ENCODE assay signal across 9 mouse cellular contexts in the genomic region with DNA sequence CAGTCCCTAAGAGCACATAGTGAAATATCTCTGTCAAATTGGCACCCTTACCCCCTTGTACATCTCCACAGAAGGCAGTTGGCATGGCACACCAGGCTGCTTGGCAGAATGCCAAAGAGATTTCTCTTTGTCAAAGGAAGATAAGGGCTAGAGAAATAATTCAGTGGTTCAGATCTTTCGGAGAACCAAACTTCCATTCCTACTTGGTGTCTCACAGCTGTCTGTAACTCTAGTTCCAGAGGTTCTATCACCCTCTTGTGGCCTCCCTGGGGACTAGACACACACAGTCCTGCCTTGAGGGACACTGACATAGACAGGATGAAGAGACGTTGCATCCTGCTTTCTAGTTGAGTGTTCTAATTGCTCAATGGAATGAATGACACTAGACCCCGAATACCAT. TPM values are rescaled to one million over a fixed set of nuclear protein-coding genes. Genes with fewer than 3 reads are reported as not detected.
DNase-seq lines count a peak whose midpoint lies in the region; ATAC-seq and TF ChIP-seq lines count a peak whose summit lies in the region.
"Had no signal": no experiment of that assay in that cellular context is flagged by ENCODE, and none has a peak within 500 bp of the region (broad histone marks: within the 10 kb centered on the region; RNA-seq: fewer than 3 reads in every experiment).

No protein-coding gene starts in this region.

- no peak overlapping the region for H3K27ac ChIP-seq in heart, embryonic 11.5 days (ENCODE audit: low read depth, low read length)
- no peak overlapping the region for H3K27ac ChIP-seq in heart, embryonic 10.5 days
- H3K27ac ChIP-seq in CH12.LX (ENCODE audit: insufficient read depth, low read depth): no peak overlapping the region
- H3K27ac ChIP-seq in midbrain, embryonic 11.5 days (ENCODE audit: low read depth, low read length): no peak overlapping the region

- no peaks in the 10 kb centered on the region for H3K36me3 ChIP-seq in heart, embryonic 11.5 days (ENCODE audit: control insufficient read depth, insufficient read depth, low read length)
- no peaks in the 10 kb centered on the region for H3K36me3 ChIP-seq in heart, embryonic 10.5 days
- no peaks in the 10 kb centered on the region for H3K36me3 ChIP-seq in CH12.LX (replicated peaks in 1 of 2; ENCODE audit: control insufficient read depth in 1 of 2, insufficient read depth in 1 of 2, low read length in 1 of 2)
- no peaks in the 10 kb centered on the region for H3K36me3 ChIP-seq in midbrain, embryonic 11.5 days (ENCODE audit: control insufficient read depth, insufficient read depth, low read length)

- no peak for TF ChIP-seq EP300 in CH12.LX (IDR thresholded peaks at IDR 0.05; ENCODE audit: low read length)

- no peaks in the 10 kb centered on the region; the same call in 1 of the 2 replicates for H3K4me1 ChIP-seq in heart, embryonic 11.5 days (ENCODE audit: control insufficient read depth, insufficient read depth, low read length)
- peaks cover 7% of the 10 kb centered on the region; the same call in 1 of the 2 replicates for H3K4me1 ChIP-seq in heart, embryonic 10.5 days
- H3K4me1 ChIP-seq in CH12.LX (ENCODE audit: control insufficient read depth in 1 of 2, insufficient read depth in 2 of 2): no peaks in the 10 kb centered on the region
- peaks cover 11% of the 10 kb centered on the region for H3K4me1 ChIP-seq in midbrain, embryonic 11.5 days (ENCODE audit: control insufficient read depth, insufficient read depth, low read length)

- H3K27me3 ChIP-seq in heart, embryonic 11.5 days (ENCODE audit: control insufficient read depth, insufficient read depth, low read length): peaks cover 10% of the 10 kb centered on the region; the same call in 1 of the 2 replicates
- 0 out of 2 replicates have a peak, but pooled peaks cover 7% of the 10 kb centered on the region for H3K27me3 ChIP-seq in heart, embryonic 10.5 days (ENCODE audit: insufficient read depth, poor library complexity, severe bottlenecking)
- no peaks in the 10 kb centered on the region for H3K27me3 ChIP-seq in CH12.LX (replicated peaks)
- no peaks in the 10 kb centered on the region for H3K27me3 ChIP-seq in midbrain, embryonic 11.5 days (ENCODE audit: control insufficient read depth, insufficient read depth, low read length)

- intact Hi-C loops in heart, postnatal 10 days (cut with DNase I): no loop called here

- no peak overlapping the region for H3K9ac ChIP-seq in heart, embryonic 11.5 days (ENCODE audit: low read depth, low read length)
- H3K9ac ChIP-seq in CH12.LX (ENCODE audit: insufficient read depth, low read depth): no peak overlapping the region
- H3K9ac ChIP-seq in midbrain, embryonic 11.5 days (ENCODE audit: low read length): no peak overlapping the region

- no peaks in the 10 kb centered on the region for H3K9me3 ChIP-seq in heart, embryonic 11.5 days (replicated peaks; ENCODE audit: control insufficient read depth, low read length)
- H3K9me3 ChIP-seq in heart, embryonic 10.5 days: no peaks in the 10 kb centered on the region
- no peaks in the 10 kb centered on the region for H3K9me3 ChIP-seq in CH12.LX (replicated peaks; ENCODE audit: low read length)
- no peaks in the 10 kb centered on the region for H3K9me3 ChIP-seq in midbrain, embryonic 11.5 days (ENCODE audit: control insufficient read depth, low read length)

- no peak for DNase-seq in heart, embryonic 10.5 days (ENCODE audit: low spot score)
- DNase-seq in CH12.LX (ENCODE audit: extremely low read depth): peak; percentile 37
- DNase-seq in brain, adult 2 months (ENCODE audit: low read depth, low spot score): peak; percentile 11
- peak; percentile 5 to 20 for DNase-seq in heart, postnatal 10 days
- peak; percentile 6 for DNase-seq in lung, postnatal 25 days (ENCODE audit: low spot score)
- DNase-seq in frontal cortex, postnatal 10 days (ENCODE audit: low spot score in 2 of 2): no peak
- no peak for DNase-seq in midbrain, embryonic 11.5 days (ENCODE audit: low spot score, missing footprints)

- WGBS in heart, embryonic 11.5 days (ENCODE audit: insufficient replicate concordance): 21% methylated on average over 3 of the region's 3 CpGs
- WGBS in heart, embryonic 10.5 days: 29% methylated on average over 3 of the region's 3 CpGs
- 42% methylated on average over 3 of the region's 3 CpGs for WGBS in midbrain, embryonic 11.5 days

- TF ChIP-seq CTCF in CH12.LX (conservative IDR thresholded peaks at IDR 0.05 in 1 of 2, IDR thresholded peaks at IDR 0.05 in 1 of 2; ENCODE audit: low read depth in 2 of 2, low read length in 2 of 2): peak in 1 of 2 experiments; percentile 51; a peak in 2 of 4 replicates

- in situ Hi-C loops in CH12.LX (cut with MboI; ENCODE audit: low pct_ligation_motif_present, low pct_unique_long_range_greater_than_20kb, low sequenced_read_pairs): loop anchor here (10.0 to 25.0 kb wide), 2 partner anchors 507 to 600 kb away; a partner anchor contains a TSS

- TF ChIP-seq RAD21 in CH12.LX (IDR thresholded peaks at IDR 0.05; ENCODE audit: low read depth, low read length): peak; percentile 30

- no peaks in the 10 kb centered on the region for H3K79me2 ChIP-seq in CH12.LX (replicated peaks; ENCODE audit: control insufficient read depth, extremely low read depth, insufficient read depth, poor library complexity, severe bottlenecking)

- 0 out of 2 replicates have a peak, but pooled peaks have one; percentile 58 for ATAC-seq in heart, embryonic 11.5 days (replicated peaks; ENCODE audit: insufficient number of reproducible peaks, low FRiP score, low TSS enrichment)
- ATAC-seq in midbrain, embryonic 11.5 days (ENCODE audit: low FRiP score): no peak

- no peak for TF ChIP-seq POLR2A in CH12.LX (IDR thresholded peaks at IDR 0.05; ENCODE audit: low read depth, low read length)

- peak overlapping the region; percentile 12; the same call in 1 of the 2 replicates for H3K4me2 ChIP-seq in heart, embryonic 11.5 days
- H3K4me2 ChIP-seq in CH12.LX (ENCODE audit: insufficient read depth, low read depth, poor library complexity, severe bottlenecking): no peak overlapping the region
- H3K4me2 ChIP-seq in midbrain, embryonic 11.5 days: no peak overlapping the region

- dilution Hi-C loops in CH12.LX (cut with MboI; ENCODE audit: extremely low pct_ligation_motif_present, extremely low pct_unique_long_range_greater_than_20kb, low sequenced_read_pairs): no loop called here

- H3K4me3 ChIP-seq in heart, embryonic 11.5 days (ENCODE audit: low read depth, low read length): no peak overlapping the region
- H3K4me3 ChIP-seq in heart, embryonic 10.5 days: no peak overlapping the region
- no peak overlapping the region for H3K4me3 ChIP-seq in CH12.LX (replicated peaks in 1 of 3; ENCODE audit: low read depth in 2 of 3, low read length in 2 of 3, poor library complexity in 1 of 3)
- H3K4me3 ChIP-seq in midbrain, embryonic 11.5 days (ENCODE audit: low read depth, low read length): no peak overlapping the region

TF ChIP-seq in CH12.LX, 34 proteins besides CTCF, POLR2A, EP300 and RAD21:
- TF ChIP-seq NELFE (IDR thresholded peaks at IDR 0.05; ENCODE audit: low read depth, low read length) (no peak), HCFC1 (IDR thresholded peaks at IDR 0.05; ENCODE audit: low read depth, low read length) (no peak), MYC (IDR thresholded peaks at IDR 0.05; ENCODE audit: low read depth, low read length) (no peak), PAX5 (IDR thresholded peaks at IDR 0.05; ENCODE audit: low read length) (no peak), SIN3A (IDR thresholded peaks at IDR 0.05; ENCODE audit: low read length) (no peak), MAFK (IDR thresholded peaks at IDR 0.05; ENCODE audit: insufficient replicate concordance, low read length) (no peak), IRF4 (IDR thresholded peaks at IDR 0.05; ENCODE audit: low read depth, low read length) (no peak), CHD2 (IDR thresholded peaks at IDR 0.05; ENCODE audit: low read length) (no peak), CHD1 (IDR thresholded peaks at IDR 0.05; ENCODE audit: low read depth, low read length) (no peak)

RNA-seq across cellular contexts. Expression of a gene that starts 2.7 kb away (rescaled TPM):
- polyA plus RNA-seq in heart, embryonic 11.5 days (2014; fragmentation: Nextera tagmentation; extraction: Ambion mirVana): 4.1 and 6.4 TPM in 2 replicates
- polyA plus RNA-seq in heart, embryonic 10.5 days (2016; fragmentation: Nextera tagmentation; extraction: Ambion mirVana): 3.9 and 5.3 TPM in 2 replicates
- total RNA-seq in CH12.LX (2012; rRNA removed) (not detected in 2 replicates), CH12.LX (2014; rRNA removed) (not detected in 2 replicates)
- not detected in 2 replicates for polyA plus RNA-seq in CH12.LX (2012; ENCODE audit: insufficient read length, low read depth)
- under 1 TPM; 0.12 TPM for total RNA-seq in heart, postnatal 10 days (2021)
- polyA plus RNA-seq in midbrain, embryonic 11.5 days (2014; fragmentation: Nextera tagmentation; extraction: Ambion mirVana): 2.3 and 2.5 TPM in 2 replicates
- polyA plus RNA-seq: small intestine, adult 2 months had no signal

RNA-seq across cellular contexts. Expression of a gene that starts 35.6 kb away (rescaled TPM):
- 47.3 and 50.7 TPM in 2 replicates for polyA plus RNA-seq in heart, embryonic 11.5 days (2014; fragmentation: Nextera tagmentation; extraction: Ambion mirVana)
- polyA plus RNA-seq in heart, embryonic 10.5 days (2016; fragmentation: Nextera tagmentation; extraction: Ambion mirVana): 59.3 and 64.2 TPM in 2 replicates
- total RNA-seq in CH12.LX (2012; rRNA removed) (91.2 and 112 TPM in 2 replicates), CH12.LX (2014; rRNA removed) (163 and 184 TPM in 2 replicates)
- 84.0 and 92.3 TPM in 2 replicates for polyA plus RNA-seq in CH12.LX (2012; ENCODE audit: insufficient read length, low read depth)
- 10 to 100 TPM; 17.8 to 22.8 TPM for total RNA-seq in heart, postnatal 10 days (2021)
- 78.1 and 86.4 TPM in 2 replicates for polyA plus RNA-seq in midbrain, embryonic 11.5 days (2014; fragmentation: Nextera tagmentation; extraction: Ambion mirVana)

RNA-seq across cellular contexts. Expression of a gene that starts 35.6 kb away (rescaled TPM):
- 8.7 and 9.9 TPM in 2 replicates for polyA plus RNA-seq in heart, embryonic 11.5 days (2014; fragmentation: Nextera tagmentation; extraction: Ambion mirVana)
- polyA plus RNA-seq in heart, embryonic 10.5 days (2016; fragmentation: Nextera tagmentation; extraction: Ambion mirVana): 8.7 and 10.2 TPM in 2 replicates
- total RNA-seq in CH12.LX (2012; rRNA removed): 6.0 and 6.4 TPM in 2 replicates
- total RNA-seq in CH12.LX (2014; rRNA removed): 8.9 and 10.4 TPM in 2 replicates
- polyA plus RNA-seq in CH12.LX (2012; ENCODE audit: insufficient read length, low read depth): 6.6 TPM in 2 replicates
- 1 to 10 TPM; 6.5 to 7.6 TPM for total RNA-seq in heart, postnatal 10 days (2021)
- 7.6 and 9.5 TPM in 2 replicates for polyA plus RNA-seq in midbrain, embryonic 11.5 days (2014; fragmentation: Nextera tagmentation; extraction: Ambion mirVana)

Comparison
In these comparisons a context has a peak if more than half of its experiments do, and no peak if none do; other contexts are left out.
1. DNase-seq: peak in CH12.LX (single experiment), brain, adult 2 months (single experiment), heart, postnatal 10 days (2 of 2) and lung, postnatal 25 days (single experiment); none in heart, embryonic 10.5 days (single experiment), frontal cortex, postnatal 10 days (0 of 2) and midbrain, embryonic 11.5 days (single experiment).